Mouse (Mus musculus) midbrain, embryonic 13.5 days (tissue): ENCODE measurements around the gene Coro7. TPM values are rescaled to one million over a fixed set of nuclear protein-coding genes. Genes with fewer than 3 reads are reported as not detected.
"Not testable (repeated sequence)": the region's sequence is repeated elsewhere in the genome, so short reads cannot be mapped to it uniquely, and the experiment has no call there.

ENCODE experiments used
- ATAC-seq: fragments of 200-750 bp; cut with Nextera tagmentation; 2 replicates; pipeline ENCODE4 v1.8.0; 2017; ENCODE audit warnings: mild to moderate bottlenecking, moderate TSS enrichment, moderate library complexity
- H3K27ac ChIP-seq: fragments of 300-500 bp; sonication (generic); 2 replicates; pipeline ENCODE4 v1.5.1; 2015; ENCODE audit warnings: inconsistent platforms, mild to moderate bottlenecking, moderate library complexity
- H3K27me3 ChIP-seq: fragments of 300-500 bp; sonication (generic); 2 replicates; pipeline ENCODE4 v1.6.1; 2015; ENCODE audit warnings: mild to moderate bottlenecking, inconsistent platforms
- H3K36me3 ChIP-seq: fragments of 300-500 bp; sonication (generic); 2 replicates; pipeline ENCODE4 v1.6.1; 2015; ENCODE audit warnings: mild to moderate bottlenecking, inconsistent platforms
- H3K4me1 ChIP-seq: fragments of 300-500 bp; sonication (generic); replicated peaks from 2 replicates; pipeline ENCODE4 v1.6.1; 2015; ENCODE audit warnings: inconsistent platforms
- H3K4me2 ChIP-seq: fragments of 300-500 bp; sonication (generic); replicated peaks from 2 replicates; pipeline ENCODE4 v1.6.1; 2015; ENCODE audit warnings: moderate library complexity, mild to moderate bottlenecking, inconsistent platforms
- H3K4me3 ChIP-seq: fragments of 300-500 bp; sonication (generic); replicated peaks from 2 replicates; pipeline ENCODE4 v1.5.1; 2015; ENCODE audit warnings: mild to moderate bottlenecking, inconsistent platforms
- H3K9ac ChIP-seq: fragments of 300-500 bp; sonication (generic); replicated peaks from 2 replicates; pipeline ENCODE4 v1.6.1; 2015; ENCODE audit warnings: mild to moderate bottlenecking, inconsistent platforms
- H3K9me3 ChIP-seq: fragments of 300-500 bp; sonication (generic); 2 replicates; pipeline ENCODE4 v1.6.1; 2016; ENCODE audit warnings: mild to moderate bottlenecking, inconsistent platforms
- WGBS: fragments of 180-500 bp; shearing (Covaris S2); methylation state at CpG from one replicate; pipeline ENCODE4 v1.1.7; 2015; 5-methylcytosine and 5-hydroxymethylcytosine counted together
- polyA plus RNA-seq: library from polyadenylated mRNA; unstranded; fragments of >200 nt; fragmentation: Nextera tagmentation; extraction: Ambion mirVana; gene quantifications from 2 replicates; pipeline ENCODE4 v1.2.1, GENCODE M21; 2015

The Coro7 gene
- polyA plus RNA-seq, 1 experiment from 2014 or later: 26.5 TPM

DNA sequence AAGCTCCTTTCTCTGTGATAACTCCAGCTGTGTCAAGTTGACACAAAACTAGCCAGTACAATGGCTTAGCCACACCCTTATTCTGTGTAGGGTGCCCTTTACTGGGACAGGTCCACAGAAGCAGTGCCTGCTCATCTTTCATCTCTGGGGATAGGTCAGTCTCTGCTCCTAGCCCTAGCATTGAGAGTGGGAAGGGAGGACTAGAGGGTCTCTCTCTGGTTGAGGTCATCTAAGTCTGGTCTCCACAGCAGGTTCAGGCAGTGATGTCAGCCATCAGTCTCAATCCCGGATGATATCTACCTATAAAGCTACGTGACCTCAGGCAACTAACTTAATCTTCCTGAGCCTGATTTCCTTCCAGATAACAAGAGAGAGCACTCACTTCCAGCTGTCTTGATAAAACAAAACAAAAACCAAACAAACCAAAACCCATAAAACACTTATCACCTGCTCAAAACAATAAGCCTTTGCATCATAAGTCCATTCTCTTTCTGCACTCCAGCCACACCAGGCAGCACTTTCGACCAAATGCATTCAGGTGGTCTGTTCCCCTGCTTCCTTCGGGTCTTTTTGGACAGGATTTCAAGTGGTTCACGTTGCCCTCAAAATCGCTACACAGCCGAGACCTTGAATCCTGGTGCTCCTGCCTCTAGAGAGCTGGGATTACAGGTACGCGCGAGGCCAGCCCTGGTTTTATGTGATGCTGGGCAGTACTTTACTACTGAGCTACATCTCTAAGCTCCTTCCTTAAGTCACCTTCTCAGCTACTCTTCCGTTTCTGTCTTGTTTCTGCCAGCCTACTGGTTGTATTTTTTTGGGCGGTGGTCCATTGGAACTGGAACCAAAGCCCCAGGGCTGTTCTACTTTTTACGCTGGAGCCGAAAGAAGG, 93.7 kb downstream of the Coro7 start:
- Histone ChIP-seq H3K36me3 (peaks cover 7% of the 10 kb centered on the region), H3K9ac (peak overlapping the region; percentile 53), H3K4me2 (peak overlapping the region; percentile 62), H3K27me3 (no peaks in the 10 kb centered on the region), H3K27ac (peak overlapping the region; percentile 82), H3K4me1 (peaks cover 19% of the 10 kb centered on the region), H3K4me3 (peak overlapping the region; percentile 50), H3K9me3 (no peaks in the 10 kb centered on the region)
- peak; percentile 62 for ATAC-seq
- WGBS: 9% methylated on average over 14 of the region's 14 CpGs

DNA sequence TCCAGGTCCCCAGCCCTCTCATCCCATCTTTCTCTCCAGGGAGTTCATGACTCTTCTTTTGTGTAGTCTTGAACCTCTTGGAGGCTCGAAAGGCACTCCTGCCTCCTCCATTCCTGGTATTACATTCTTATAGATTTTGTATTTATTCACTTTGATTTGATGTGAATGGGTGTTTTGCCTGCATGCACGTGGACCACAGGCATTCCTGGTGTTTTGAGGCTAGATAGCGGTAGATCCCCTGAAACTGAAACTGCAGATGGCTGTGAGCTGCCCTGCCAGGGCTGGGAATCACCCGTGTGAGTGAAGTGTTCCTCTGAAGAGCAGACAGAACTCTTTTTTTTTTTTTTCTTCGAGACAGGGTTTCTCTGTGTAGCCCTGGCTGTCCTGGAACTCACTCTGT, 95.1 kb downstream of the Coro7 start:
- Histone ChIP-seq H3K36me3 (no peaks in the 10 kb centered on the region), H3K27ac (no peak overlapping the region), H3K4me1 (peaks cover 19% of the 10 kb centered on the region), H3K4me2 (no peak overlapping the region), H3K9me3 (no peaks in the 10 kb centered on the region), H3K9ac (no peak overlapping the region), H3K4me3 (no peak overlapping the region), H3K27me3 (no peaks in the 10 kb centered on the region)
- ATAC-seq: no peak
- 77% methylated on average over 5 of the region's 5 CpGs for WGBS

DNA sequence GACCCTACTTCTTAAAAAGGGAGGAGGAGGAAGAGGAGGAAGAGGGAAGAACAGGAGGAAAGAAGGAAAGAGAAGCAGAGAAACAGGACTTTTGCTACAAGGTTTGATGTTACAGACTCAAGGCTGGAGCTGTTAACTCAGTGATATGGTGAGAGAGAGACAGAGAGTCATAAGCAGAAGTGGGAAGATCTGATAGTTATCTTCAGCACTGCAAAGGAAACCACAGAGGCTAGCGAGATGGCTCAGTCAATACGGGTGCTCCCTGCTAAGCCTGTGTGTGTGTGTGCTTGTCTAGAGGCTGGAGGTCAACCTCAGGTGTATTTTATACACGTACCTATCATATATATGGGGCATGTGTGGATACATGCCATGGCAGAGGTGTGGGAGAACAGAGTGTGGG, 95.8 kb downstream of the Coro7 start:
- Histone ChIP-seq H3K4me3 (no peak overlapping the region), H3K27ac (no peak overlapping the region), H3K4me1 (peaks cover 19% of the 10 kb centered on the region), H3K27me3 (no peaks in the 10 kb centered on the region), H3K9me3 (no peaks in the 10 kb centered on the region), H3K4me2 (no peak overlapping the region), H3K9ac (no peak overlapping the region), H3K36me3 (no peaks in the 10 kb centered on the region)
- ATAC-seq: no peak
- 83% methylated on average over 3 of the region's 3 CpGs for WGBS

DNA sequence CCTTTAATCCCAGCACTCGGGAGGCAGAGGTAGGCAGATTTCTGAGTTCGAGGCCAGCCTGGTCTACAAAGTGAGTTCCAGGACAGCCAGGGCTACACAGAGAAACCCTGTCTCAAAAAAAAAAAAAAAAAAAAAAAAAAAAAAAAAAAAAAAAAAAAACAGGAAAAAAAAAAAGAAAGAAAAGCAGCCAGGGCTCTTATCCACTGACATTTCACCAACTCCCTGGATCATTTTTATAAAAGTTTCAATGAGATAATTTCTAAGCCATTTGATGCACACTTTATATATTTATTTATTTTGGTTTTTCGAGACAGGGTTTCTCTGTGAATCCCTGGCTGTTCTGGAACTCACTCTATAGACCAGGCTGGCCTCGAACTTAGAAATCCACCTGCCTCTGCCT, 98.4 kb downstream of the Coro7 start:
- not testable (repeated sequence) for H3K4me2 ChIP-seq, H3K27ac ChIP-seq, H3K4me1 ChIP-seq, H3K9me3 ChIP-seq, ATAC-seq, H3K27me3 ChIP-seq, H3K36me3 ChIP-seq, H3K9ac ChIP-seq, H3K4me3 ChIP-seq
- WGBS: 90% methylated on average over 4 of the region's 4 CpGs

DNA sequence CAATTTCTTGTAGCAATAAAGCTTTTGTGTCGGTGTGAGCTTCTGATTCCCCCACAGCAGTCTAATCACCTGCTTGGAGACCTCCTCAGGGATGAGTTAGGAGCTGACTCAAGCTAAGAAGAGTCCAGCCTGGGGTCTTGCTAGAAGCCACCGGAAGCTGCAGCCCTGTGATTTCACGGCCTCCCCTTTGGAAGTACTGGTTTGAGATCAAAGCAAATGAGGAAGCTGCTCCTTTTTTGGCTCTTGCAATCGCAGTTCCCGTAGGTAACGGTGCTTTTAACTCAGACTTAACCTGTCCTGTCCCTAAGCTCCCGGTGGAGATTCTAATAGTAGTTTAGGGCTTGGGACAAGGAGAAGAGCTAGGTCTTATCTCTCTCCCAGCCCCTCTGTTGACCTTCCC, 100.9 kb downstream of the Coro7 start:
- no peaks in the 10 kb centered on the region for H3K4me1 ChIP-seq
- H3K36me3 ChIP-seq: no peaks in the 10 kb centered on the region
- 88% methylated on average over 7 of the region's 7 CpGs for whole genome bisulfite sequencing
- H3K9ac ChIP-seq: no peak overlapping the region
- no peak overlapping the region for H3K4me2 ChIP-seq
- no peaks in the 10 kb centered on the region for H3K9me3 ChIP-seq
- no peak overlapping the region for H3K27ac ChIP-seq
- H3K27me3 ChIP-seq: no peaks in the 10 kb centered on the region
- no peak overlapping the region for H3K4me3 ChIP-seq
- no peak for ATAC-seq

DNA sequence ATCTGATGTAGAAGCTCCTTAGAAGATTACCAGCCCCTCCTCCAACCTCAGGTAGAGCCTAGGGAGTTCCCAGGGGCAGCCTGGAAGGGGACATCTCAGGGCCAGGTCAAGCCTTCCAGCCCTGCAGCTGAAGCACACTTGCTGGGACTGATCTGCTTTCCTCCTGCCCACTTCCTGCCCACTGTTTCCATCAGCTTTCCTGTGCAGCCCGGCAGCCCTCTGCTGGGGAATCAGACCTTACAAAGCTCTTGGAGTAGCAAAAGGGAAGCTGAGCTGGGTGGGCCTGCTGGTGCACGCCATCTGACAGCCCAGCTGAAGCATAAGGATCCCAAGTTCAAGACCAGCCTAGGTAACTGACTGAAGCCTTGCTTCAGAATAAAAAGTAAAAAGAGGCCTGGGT, 102.7 kb downstream of the Coro7 start:
- ATAC-seq: no peak

More for the DNA sequence above, 102.7 kb downstream of the Coro7 start:
- no peak overlapping the region for H3K4me2 ChIP-seq
- H3K36me3 ChIP-seq: no peaks in the 10 kb centered on the region
- no peaks in the 10 kb centered on the region for H3K27me3 ChIP-seq
- no peaks in the 10 kb centered on the region for H3K4me1 ChIP-seq
- H3K4me3 ChIP-seq: no peak overlapping the region
- H3K9ac ChIP-seq: no peak overlapping the region
- 77% methylated on average over 2 of the region's 2 CpGs for WGBS
- no peak overlapping the region for H3K27ac ChIP-seq
- no peaks in the 10 kb centered on the region for H3K9me3 ChIP-seq

Other genes with a start within 250 kb of the Coro7 start
- 20.5 and 21.6 TPM in 2 replicates for gene Srl, start 138.0 kb downstream of the Coro7 start, polyA plus RNA-seq
- 10.5 and 11.2 TPM in 2 replicates for gene Tfap4, start 119.9 kb downstream of the Coro7 start, polyA plus RNA-seq
- gene Glis2, start 85.1 kb downstream of the Coro7 start, polyA plus RNA-seq: 20.0 and 26.3 TPM in 2 replicates
- gene Pam16, start 54.8 kb downstream of the Coro7 start, polyA plus RNA-seq: 153 and 155 TPM in 2 replicates
- gene Vasn, start 39.8 kb downstream of the Coro7 start, polyA plus RNA-seq: 3.2 and 4.6 TPM in 2 replicates
- 50.5 and 54.3 TPM in 2 replicates for gene Dnaja3, start 39.8 kb downstream of the Coro7 start, polyA plus RNA-seq
- gene Nmral1, start 39.6 kb upstream of the Coro7 start, polyA plus RNA-seq: 102 and 104 TPM in 2 replicates
- 81.8 and 87.6 TPM in 2 replicates for gene Hmox2, start 46.6 kb upstream of the Coro7 start, polyA plus RNA-seq
- 108 and 109 TPM in 2 replicates for gene Cdip1, start 110.5 kb upstream of the Coro7 start, polyA plus RNA-seq
- 0.40 and 0.50 TPM in 2 replicates for gene 4930562C15Rik, start 155.6 kb upstream of the Coro7 start, polyA plus RNA-seq
- 45.8 and 46.2 TPM in 2 replicates for gene Ubald1, start 200.5 kb upstream of the Coro7 start, polyA plus RNA-seq
- gene Mgrn1, start 206.5 kb upstream of the Coro7 start, polyA plus RNA-seq: 100 and 101 TPM in 2 replicates